Mouse (Mus musculus) gastrocnemius, adult 8-10 months (tissue): ENCODE results near the gene Clcnka. TPM values are rescaled to one million over a fixed set of nuclear protein-coding genes. Genes with fewer than 3 reads are reported as not detected.

Source experiments
- DNase-seq, 2 experiments: peaks; one replicate each; pipeline ENCODE4 v3.0.0; 2022; ENCODE audit warnings: low spot score in 2 of 2
- total RNA-seq, 4 experiments: library from RNA; stranded (reverse); gene quantifications; 2 replicates each; pipeline ENCODE4 v1.2.4; 2022

The Clcnka gene
- total RNA-seq = not detected

GRCm38 (mm10) chr4:141398545-141398944 is at the start of gene Clcnka:
Clcnka (minus strand) TSS chr4:141398724.
- DNase-seq = no peak

- no peak for DNase-seq
Observed at GRCm38 (mm10) chr4:141446211-141446610, 47.7 kb upstream of the Clcnka start.

GRCm38 (mm10) chr4:141445328-141445720 is 46.8 kb upstream of the Clcnka start:
- DNase-seq = no peak

GRCm38 (mm10) chr4:141444451-141445327 is 46.2 kb upstream of the Clcnka start, which contains the start of gene Zbtb17:
Zbtb17 (plus strand) TSS chr4:141444654.
- DNase-seq = peak; percentile 74 to 85

GRCm38 (mm10) chr4:141443641-141444429 is 45.3 kb upstream of the Clcnka start:
- DNase-seq = no peak

GRCm38 (mm10) chr4:141440877-141441276 is 42.4 kb upstream of the Clcnka start:
- DNase-seq = no peak

GRCm38 (mm10) chr4:141439083-141439803 is 40.7 kb upstream of the Clcnka start:
- no peak for DNase-seq

GRCm38 (mm10) chr4:141435974-141436373 is 37.5 kb upstream of the Clcnka start, which contains the start of gene Srarp:
Srarp (minus strand) TSS chr4:141436105.
- DNase-seq = no peak

GRCm38 (mm10) chr4:141433191-141433590 is 34.7 kb upstream of the Clcnka start:
- DNase-seq = no peak

- DNase-seq = no peak
Observed at GRCm38 (mm10) chr4:141432666-141433065, 34.1 kb upstream of the Clcnka start.

GRCm38 (mm10) chr4:141430997-141431396 is 32.5 kb upstream of the Clcnka start:
- peak; percentile 62 to 63 for DNase-seq

- no peak for DNase-seq
Observed at GRCm38 (mm10) chr4:141429847-141430246, 31.3 kb upstream of the Clcnka start.

GRCm38 (mm10) chr4:141429381-141429780 is 30.9 kb upstream of the Clcnka start:
- no peak for DNase-seq

- no peak for DNase-seq
Observed at GRCm38 (mm10) chr4:141427921-141428320, 29.4 kb upstream of the Clcnka start.

- no peak for DNase-seq
Observed at GRCm38 (mm10) chr4:141426796-141427745, 28.5 kb upstream of the Clcnka start.

GRCm38 (mm10) chr4:141425484-141426479 is 27.3 kb upstream of the Clcnka start:
- peak; percentile 49 to 69 for DNase-seq

GRCm38 (mm10) chr4:141423691-141424431 is 25.3 kb upstream of the Clcnka start:
- DNase-seq = no peak

GRCm38 (mm10) chr4:141423288-141423687 is 24.8 kb upstream of the Clcnka start:
- no peak for DNase-seq
